Mouse (Mus musculus): ENCODE data around the gene Ptprr. TPM values are rescaled to one million over a fixed set of nuclear protein-coding genes. Genes with fewer than 3 reads are reported as not detected.

Gene Ptprr
- total RNA-seq, 2 experiments from 2014 or later: 3.8 to 4.3 TPM

Other genes starting within 250 kb of the Ptprr start
- 1 to 10 TPM in 1 of 2 experiments, under 1 TPM in 1; 0.96 to 1.5 TPM for gene Tspan8, start 201.4 kb upstream of the Ptprr start, total RNA-seq (2021)
- gene 4933416C03Rik, start 95.7 kb downstream of the Ptprr start, total RNA-seq (2021): not detected

Measured in adrenal gland, adult 18-20 months (tissue).